Mouse (Mus musculus) erythroblast, embryonic 14.5 days (primary cell): ENCODE data around the gene Hes2.

ENCODE experiments used
- GATA1 ChIP-seq: IDR thresholded peaks from 2 replicates; pipeline ENCODE4 v1.6.1; 2012; ENCODE audit warnings: low read length, inconsistent platforms, mixed read lengths
- TAL1 ChIP-seq: IDR thresholded peaks from 3 replicates; pipeline ENCODE4 v1.6.1; 2012; ENCODE audit warnings: low read length, inconsistent platforms, mixed read lengths

DNA sequence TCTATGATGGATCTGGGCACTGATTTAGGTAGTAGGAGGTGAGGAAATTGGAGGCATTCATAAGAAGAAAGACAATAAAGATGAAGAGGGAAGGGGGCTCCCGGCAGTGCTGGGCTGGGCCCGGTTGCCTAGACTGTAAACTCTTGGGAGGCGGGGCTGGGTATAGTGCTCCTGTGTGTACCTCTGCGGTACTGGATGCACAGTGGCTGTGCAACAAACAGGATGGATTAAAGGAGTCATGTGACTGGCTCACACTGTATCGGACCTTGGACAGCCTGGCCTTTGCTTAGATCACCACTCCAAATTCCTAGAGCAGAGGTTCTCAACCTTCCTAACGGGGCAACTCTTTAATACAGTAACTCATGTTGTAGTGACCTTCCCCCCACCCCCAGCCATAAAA, 2.9 kb downstream of the Hes2 start:
- TF ChIP-seq TAL1 (no peak), GATA1 (no peak)
